Mouse (Mus musculus): ENCODE measurements around the gene AI837181.

AI837181 gene

DNA sequence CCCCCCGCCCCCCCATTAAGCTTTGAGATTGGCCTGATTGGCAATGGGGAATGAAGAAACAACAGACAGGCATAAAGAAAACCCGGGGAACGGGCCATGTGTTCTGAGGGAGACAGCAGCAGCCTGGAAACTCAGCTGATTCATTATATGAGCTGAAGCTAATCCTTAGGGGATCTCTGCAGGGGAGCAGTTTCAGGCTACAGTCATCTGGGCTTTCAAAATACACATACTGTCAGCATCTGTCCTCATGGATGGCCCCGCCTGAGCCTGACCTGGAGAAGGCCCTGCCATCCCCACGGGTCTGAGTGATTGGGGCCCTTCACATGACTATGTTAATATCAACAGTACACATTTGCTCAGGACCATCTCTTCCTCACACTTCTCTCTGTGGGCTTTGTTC lies 46.9 kb downstream of the AI837181 start:
- in situ Hi-C loops (cut with MseI, MboI), result no loop called here

DNA sequence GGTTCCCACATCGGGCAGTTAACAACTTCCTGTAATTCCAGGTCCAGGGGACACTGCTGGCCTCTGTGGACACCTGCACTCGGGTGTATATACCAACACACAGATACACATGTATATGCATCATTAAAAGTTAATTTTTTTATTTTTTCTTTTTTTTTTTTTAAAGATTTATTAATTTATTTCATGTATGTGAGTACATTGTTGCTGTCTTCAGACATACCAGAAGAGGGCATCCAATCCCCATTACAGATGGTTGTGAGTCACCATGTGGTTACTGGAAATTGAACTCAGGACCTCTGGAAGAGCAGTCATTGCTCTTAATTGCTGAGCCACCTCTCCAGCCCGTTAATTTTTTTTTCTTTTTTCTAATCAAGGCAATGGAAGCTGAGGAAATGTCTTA lies 47.9 kb downstream of the AI837181 start:
- in situ Hi-C loops (cut with MseI, MboI), result no loop called here

DNA sequence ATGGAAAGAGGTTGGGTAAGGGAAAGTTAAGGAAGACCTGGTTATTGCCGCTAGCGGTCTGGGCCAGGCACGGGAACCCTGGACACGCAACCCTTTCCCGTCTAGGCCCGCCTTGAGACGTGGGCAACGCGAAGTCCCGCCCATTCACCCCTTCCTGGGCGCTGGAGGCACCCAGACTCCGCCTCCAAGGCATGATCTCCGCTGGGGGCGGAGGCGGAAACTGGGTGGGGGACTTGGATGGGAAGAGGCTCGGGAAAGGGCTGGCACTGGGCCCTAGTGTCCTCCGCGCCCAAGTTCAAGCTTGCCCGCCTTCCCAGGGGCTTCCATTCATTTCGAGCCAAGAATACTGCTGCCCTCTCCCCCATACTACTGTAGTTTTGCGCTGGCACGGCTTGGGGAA lies 48.8 kb downstream of the AI837181 start, which contains the start of gene Efemp2:
Gene Efemp2, plus strand, starts transcription at position 235 of the 400 bp plus-strand sequence.
- in situ Hi-C loops (cut with MseI, MboI), result no loop called here

DNA sequence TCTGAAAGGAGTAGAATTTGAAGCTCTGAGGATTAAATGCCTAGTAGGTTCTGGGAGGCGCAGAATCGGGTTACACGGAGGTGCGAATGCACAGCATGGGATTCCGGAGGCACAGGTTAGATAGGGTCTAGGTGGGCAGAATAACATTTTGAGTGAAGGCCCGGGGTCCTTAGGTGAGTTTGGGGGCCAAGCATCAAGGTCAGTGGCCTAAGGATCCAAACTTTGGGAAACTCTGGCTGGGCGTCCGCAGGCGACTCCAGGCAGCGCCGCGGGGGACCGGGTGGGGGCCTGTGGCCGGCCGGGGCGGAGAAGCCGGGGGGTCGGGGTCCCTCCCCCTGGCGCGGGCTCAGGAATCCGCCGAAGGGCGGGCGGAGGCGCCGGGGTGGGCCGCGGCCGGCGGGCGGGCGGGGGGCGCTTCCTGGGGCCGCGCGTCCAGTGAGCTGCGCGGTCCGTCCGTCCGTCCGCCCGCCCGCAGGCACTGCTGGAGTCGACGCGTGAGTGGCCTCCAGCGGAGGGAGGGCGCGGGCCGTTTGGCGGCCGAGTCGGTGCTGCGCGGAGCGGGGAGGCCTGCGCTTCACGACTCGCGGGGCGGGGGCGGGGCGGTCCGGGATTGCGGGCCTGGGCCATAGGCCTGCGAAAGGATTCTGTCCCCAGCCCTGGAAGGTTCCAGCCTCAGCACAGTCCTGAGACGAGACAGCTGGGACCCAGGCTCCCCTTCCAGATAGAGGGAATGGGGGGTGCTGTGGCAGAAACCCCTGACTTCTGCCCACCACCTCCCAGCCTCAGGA lies 49.5 kb downstream of the AI837181 start:
- in situ Hi-C loops (cut with MseI, MboI), result no loop called here

DNA sequence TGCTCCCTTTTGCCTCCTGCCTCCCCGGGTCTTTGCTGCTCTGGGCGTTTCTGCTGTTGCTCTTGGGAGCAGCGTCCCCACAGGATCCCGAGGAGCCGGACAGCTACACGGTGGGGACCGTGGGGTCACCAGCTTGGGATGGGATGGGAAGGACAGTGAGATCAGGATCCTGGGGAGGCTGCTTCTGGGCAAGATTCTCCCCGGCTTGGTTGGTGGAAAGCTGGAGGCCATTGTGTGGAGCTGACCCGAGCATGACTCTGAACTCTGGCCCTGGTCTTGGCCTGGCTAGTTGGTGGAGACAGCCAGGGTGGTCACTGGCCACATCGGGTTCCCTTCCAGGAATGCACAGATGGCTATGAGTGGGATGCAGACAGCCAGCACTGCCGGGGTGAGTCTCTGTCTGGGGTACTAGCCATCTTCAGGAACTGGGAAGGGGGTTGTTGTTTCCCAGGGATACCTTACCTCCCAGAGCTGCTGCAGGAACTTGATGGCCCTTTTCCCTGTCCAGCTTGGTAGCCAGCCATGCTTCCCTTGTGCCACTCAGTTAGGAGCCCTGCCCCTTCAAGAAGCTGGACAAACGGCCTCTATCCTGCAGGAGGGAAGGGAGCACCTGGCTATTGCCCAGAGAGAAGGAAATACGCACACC lies 50.2 kb downstream of the AI837181 start:
- in situ Hi-C loops (cut with MseI, MboI), result no loop called here

All from mouse trophoblast stem cell (cell line).